Mouse (Mus musculus) ES-CJ7 (cell line): ENCODE measurements around the gene Gmcl1.

Experiments used
- DNase-seq: peaks from one replicate; pipeline ENCODE4 v3.0.0; 2011; ENCODE audit warnings: low read depth, low spot score

The Gmcl1 gene

DNA sequence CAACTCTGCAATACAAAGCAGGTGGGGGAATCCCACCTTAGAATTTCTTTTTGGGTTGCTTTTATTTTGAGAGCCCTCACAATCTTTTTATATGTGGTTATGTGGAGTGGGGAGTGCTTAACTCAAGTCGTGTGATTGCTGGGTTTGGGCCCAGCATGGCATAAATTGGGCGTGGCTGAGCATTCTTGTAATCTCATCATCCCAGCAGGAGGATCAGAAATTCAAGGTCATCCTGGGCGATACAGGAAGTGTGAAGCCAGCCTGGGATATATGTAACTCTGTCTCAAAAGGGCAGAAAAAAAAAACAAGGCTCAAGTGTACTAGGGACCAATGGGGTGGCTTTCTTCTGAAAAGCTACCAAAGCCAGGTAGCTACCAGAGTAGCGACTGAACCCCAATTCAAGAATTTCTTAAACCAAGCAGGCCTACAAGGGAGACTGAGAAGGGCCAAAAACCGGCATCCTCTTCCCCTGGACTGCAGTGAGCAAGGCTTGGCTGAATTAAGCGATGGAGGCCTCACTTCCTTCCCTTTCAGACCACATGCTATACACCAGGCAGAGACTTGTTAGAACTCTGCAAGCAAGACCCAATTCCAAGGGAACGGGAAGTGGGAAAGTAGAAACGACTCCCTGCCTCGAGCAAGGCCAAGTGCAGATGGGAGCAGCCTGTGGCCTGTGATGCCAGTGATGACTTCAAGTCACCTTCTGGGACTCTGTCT lies 72.9 kb downstream of the Gmcl1 start:
- no peak for DNase-seq

DNA sequence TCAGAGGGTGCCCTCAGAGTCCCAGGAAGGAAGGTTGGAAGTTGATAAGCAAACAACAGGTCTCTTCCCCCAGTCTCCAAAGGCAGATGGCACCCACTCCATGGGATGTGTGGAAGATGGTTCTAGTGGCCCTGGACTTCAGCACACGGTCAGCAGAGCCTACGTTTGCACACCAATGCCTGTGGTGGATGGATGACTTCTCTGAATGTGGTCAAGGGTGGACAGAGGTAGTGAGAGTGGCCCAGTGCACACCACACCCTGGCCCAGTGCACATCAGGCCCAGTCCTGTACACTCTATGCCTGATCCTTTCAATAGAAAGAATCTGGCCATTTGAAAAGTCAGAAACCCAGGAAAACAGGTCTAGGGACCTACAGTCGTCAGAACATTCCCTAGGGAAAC lies 74.7 kb downstream of the Gmcl1 start:
- DNase-seq: no peak

DNA sequence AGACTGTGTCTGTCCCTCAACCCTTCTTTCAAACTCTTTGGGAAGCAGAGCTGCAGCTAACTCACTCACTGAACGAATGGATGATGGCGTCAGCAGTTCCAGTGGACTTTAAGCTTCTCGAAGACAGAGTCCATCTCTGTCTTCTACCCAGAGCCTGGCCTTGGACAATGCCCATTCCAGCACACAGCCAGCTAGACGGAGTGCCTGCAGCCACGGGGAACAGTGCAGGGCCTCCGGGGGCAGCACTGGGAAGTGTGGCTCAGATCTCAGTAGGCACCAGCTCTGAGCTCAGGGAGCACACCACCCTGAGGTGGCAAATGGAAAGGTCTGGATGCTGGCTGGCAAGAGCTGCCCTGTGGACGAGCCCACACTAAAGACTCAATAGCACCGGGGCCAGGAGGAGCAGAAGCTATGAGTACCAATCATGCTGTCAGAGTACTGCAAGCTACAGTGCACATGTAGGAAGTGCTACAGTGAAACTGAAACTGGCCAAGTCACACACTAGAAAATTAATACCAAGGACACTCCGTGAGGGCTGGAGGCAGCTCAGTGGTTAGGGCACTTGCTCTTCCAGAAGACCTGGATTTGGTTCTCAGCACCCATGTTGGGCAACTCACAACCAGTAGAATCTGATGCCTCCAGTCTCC lies 78.8 kb downstream of the Gmcl1 start:
- no peak for DNase-seq

DNA sequence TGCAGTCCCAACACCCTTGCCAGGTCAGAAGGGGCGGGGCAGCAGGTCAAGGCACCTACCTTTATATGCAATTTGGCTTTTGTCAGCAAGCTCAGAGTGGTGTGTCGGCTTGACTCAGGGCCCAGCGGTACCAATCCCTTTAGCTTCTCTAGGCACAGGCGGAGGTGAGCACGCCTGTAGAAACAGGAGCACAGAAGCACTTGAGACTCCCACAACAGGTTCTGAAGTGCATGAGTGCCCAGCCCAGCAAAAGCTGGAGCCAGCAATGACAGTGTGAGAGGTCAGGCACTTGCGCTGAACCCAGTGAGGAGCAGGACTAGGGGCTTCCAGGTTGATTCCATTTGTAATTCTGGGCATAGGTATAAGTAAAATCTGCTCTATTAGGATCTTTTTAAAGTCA lies 80.2 kb downstream of the Gmcl1 start:
- no peak for DNase-seq

DNA sequence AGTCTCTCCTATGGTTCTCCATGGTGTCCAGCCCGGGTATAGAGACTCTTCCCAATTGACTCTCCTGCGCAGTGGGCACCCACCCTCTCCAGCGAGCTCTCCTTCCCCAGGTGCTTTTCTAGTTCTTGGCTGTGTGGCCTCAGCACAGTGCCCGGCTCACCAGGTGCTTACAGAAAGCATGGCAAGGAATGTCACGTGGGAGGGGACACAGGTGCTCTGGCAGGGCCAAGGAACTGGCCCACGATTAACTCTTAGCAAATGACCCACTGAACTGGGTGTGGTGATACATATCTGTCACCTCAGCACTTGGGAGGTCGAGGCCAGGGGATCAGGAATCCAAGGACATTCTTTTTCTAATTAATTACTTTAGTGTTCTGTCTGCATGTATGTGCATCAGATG lies 87.0 kb downstream of the Gmcl1 start:
- no peak for DNase-seq

DNA sequence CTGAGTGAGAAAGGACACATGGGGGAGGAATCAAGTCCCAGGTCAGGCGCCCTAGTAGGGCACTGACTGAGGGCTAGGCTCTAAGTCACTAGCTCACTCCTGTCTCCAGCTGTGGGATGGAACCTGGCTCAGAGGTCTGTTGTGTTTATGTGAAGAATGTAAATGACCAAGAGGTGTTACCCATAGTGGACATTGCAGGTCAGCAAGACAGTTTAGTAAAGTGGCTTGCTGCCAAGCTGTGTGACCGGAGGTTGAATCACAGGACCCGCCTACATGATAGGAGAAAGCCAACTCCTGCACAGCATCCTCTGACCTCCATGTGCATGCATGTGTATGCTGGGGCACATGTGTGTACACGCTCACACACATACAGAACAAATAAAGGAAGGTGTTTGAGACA lies 87.6 kb downstream of the Gmcl1 start:
- no peak for DNase-seq

DNA sequence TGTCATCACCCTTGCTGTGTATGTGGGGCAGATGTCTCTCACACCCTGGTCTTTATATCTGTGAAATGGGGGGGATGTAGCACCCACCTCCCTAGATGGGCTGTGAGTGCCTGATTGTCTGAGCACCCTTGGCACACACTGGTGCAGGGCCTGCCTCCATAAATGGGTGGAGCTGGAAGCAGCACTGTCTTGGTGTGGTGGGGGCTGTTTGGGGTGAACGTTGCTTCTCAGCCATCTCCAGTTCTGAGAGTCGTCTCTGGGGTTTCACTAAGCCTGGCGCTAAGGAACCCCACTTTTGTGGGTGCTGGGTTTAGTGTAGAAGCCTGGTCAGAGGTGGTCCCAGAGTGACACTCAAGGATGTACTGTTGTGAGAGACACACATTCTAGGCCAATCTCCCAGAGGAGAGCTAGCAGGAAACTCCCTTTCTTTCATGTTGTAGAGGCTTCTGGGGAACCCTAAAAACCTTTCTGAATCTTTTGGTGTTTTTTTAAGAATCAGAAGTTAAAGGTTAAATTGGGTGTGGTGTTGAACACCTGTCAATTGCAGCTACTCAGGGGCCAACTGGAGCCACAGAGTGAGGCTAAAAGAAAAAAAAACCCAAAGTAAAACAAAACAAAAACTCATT lies 88.3 kb downstream of the Gmcl1 start:
- no peak for DNase-seq
